Mouse (Mus musculus) erythroblast, embryonic 14.5 days (primary cell): ENCODE data around the gene Rec8. TPM values are rescaled to one million over a fixed set of nuclear protein-coding genes. Genes with fewer than 3 reads are reported as not detected.

ENCODE experiments used
- H3K27me3 ChIP-seq: 2 replicates; pipeline ENCODE4 v1.6.1; 2012; ENCODE audit warnings: inconsistent platforms; ENCODE audit not compliant: control insufficient read depth
- H3K36me3 ChIP-seq: 2 replicates; pipeline ENCODE4 v1.6.1; 2012; ENCODE audit warnings: mild to moderate bottlenecking, inconsistent platforms; ENCODE audit not compliant: control insufficient read depth
- H3K4me1 ChIP-seq: 2 replicates; pipeline ENCODE4 v1.6.1; 2012; ENCODE audit warnings: inconsistent platforms; ENCODE audit not compliant: control insufficient read depth
- H3K4me3 ChIP-seq: replicated peaks from 2 replicates; pipeline ENCODE3; 2012; ENCODE audit warnings: moderate library complexity, mild to moderate bottlenecking, inconsistent platforms
- H3K9me3 ChIP-seq: 2 replicates; pipeline ENCODE4 v1.6.1; 2012; ENCODE audit warnings: low read length, inconsistent platforms, mixed read lengths; ENCODE audit not compliant: control insufficient read depth
- GATA1 ChIP-seq: IDR thresholded peaks from 2 replicates; pipeline ENCODE4 v1.6.1; 2012; ENCODE audit warnings: low read length, inconsistent platforms, mixed read lengths
- TAL1 ChIP-seq: IDR thresholded peaks from 3 replicates; pipeline ENCODE4 v1.6.1; 2012; ENCODE audit warnings: low read length, inconsistent platforms, mixed read lengths
- polyA plus RNA-seq: library from polyadenylated mRNA; stranded (reverse); fragments of >175 nt; gene quantifications from 2 replicates; pipeline ENCODE4 v1.2.3, GENCODE M21; 2012

Gene Rec8
- polyA plus RNA-seq, 1 experiment, result 0.15 TPM

GRCm38 (mm10) chr14:55643060-55643907 is 25.4 kb downstream of the Rec8 start, which contains the start of gene Tm9sf1:
TSS of gene Tm9sf1 (minus strand) at chr14:55643806.
- H3K9me3 ChIP-seq, result no peaks in the 10 kb centered on the region
- peaks cover 65% of the 10 kb centered on the region for H3K4me1 ChIP-seq
- peak within 1 kb of the TSS; percentile 74 for H3K4me3 ChIP-seq
- peaks cover 65% of the 10 kb centered on the region for H3K36me3 ChIP-seq
- no peaks in the 10 kb centered on the region for H3K27me3 ChIP-seq
- no peak for TF ChIP-seq TAL1
- no peak for TF ChIP-seq GATA1

- H3K36me3 ChIP-seq, result peaks cover 54% of the 10 kb centered on the region
- TF ChIP-seq TAL1, result no peak
- no peak for TF ChIP-seq GATA1
- H3K4me3 ChIP-seq, result peak overlapping the region; percentile 74
- H3K27me3 ChIP-seq, result no peaks in the 10 kb centered on the region
- H3K4me1 ChIP-seq, result peaks cover 60% of the 10 kb centered on the region
- H3K9me3 ChIP-seq, result no peaks in the 10 kb centered on the region
These were observed 26.5 kb downstream of the Rec8 start for GRCm38 (mm10) chr14:55644261-55644888.

- Histone ChIP-seq H3K27me3 (peaks cover 3% of the 10 kb centered on the region; the same call in 1 of the 2 replicates), H3K36me3 (peaks cover 21% of the 10 kb centered on the region), H3K4me3 (no peak within 1 kb of the TSS), H3K9me3 (no peaks in the 10 kb centered on the region), H3K4me1 (peaks cover 21% of the 10 kb centered on the region)
- TF ChIP-seq TAL1 (no peak), GATA1 (no peak)
These were observed 32.0 kb downstream of the Rec8 start, which contains the start of gene Tssk4 for GRCm38 (mm10) chr14:55649884-55650283. TSS of gene Tssk4 (plus strand) at chr14:55650184.

GRCm38 (mm10) chr14:55651528-55651927 is 33.7 kb downstream of the Rec8 start:
- peaks cover 3% of the 10 kb centered on the region; the same call in 1 of the 2 replicates for H3K27me3 ChIP-seq
- no peak overlapping the region for H3K4me3 ChIP-seq
- peaks cover 10% of the 10 kb centered on the region for H3K36me3 ChIP-seq
- H3K9me3 ChIP-seq, result no peaks in the 10 kb centered on the region
- TF ChIP-seq TAL1, result no peak
- no peak for TF ChIP-seq GATA1
- H3K4me1 ChIP-seq, result peaks cover 8% of the 10 kb centered on the region; the same call in 1 of the 2 replicates

GRCm38 (mm10) chr14:55656935-55657334 is 39.1 kb downstream of the Rec8 start:
- Histone ChIP-seq H3K36me3 (peaks cover 27% of the 10 kb centered on the region), H3K4me3 (no peak overlapping the region), H3K4me1 (peaks cover 31% of the 10 kb centered on the region), H3K27me3 (no peaks in the 10 kb centered on the region), H3K9me3 (no peaks in the 10 kb centered on the region)
- TF ChIP-seq GATA1 (no peak), TAL1 (no peak)

GRCm38 (mm10) chr14:55658011-55658410 is 40.2 kb downstream of the Rec8 start:
- no peak overlapping the region for H3K4me3 ChIP-seq
- no peak for TF ChIP-seq TAL1
- TF ChIP-seq GATA1, result no peak
- no peaks in the 10 kb centered on the region for H3K9me3 ChIP-seq
- H3K36me3 ChIP-seq, result peaks cover 37% of the 10 kb centered on the region
- H3K4me1 ChIP-seq, result peaks cover 31% of the 10 kb centered on the region
- H3K27me3 ChIP-seq, result no peaks in the 10 kb centered on the region

- peaks cover 50% of the 10 kb centered on the region for H3K36me3 ChIP-seq
- TF ChIP-seq GATA1, result no peak
- no peak for TF ChIP-seq TAL1
- H3K9me3 ChIP-seq, result no peaks in the 10 kb centered on the region
- no peaks in the 10 kb centered on the region for H3K27me3 ChIP-seq
- peak within 1 kb of the TSS; percentile 85 for H3K4me3 ChIP-seq
- H3K4me1 ChIP-seq, result peaks cover 31% of the 10 kb centered on the region
These were observed 42.2 kb downstream of the Rec8 start, which contains the start of gene Mdp1 for GRCm38 (mm10) chr14:55659960-55660573. TSS of gene Mdp1 (minus strand) at chr14:55660508.

GRCm38 (mm10) chr14:55660636-55661035 is 42.8 kb downstream of the Rec8 start:
- Histone ChIP-seq H3K4me3 (peak overlapping the region; percentile 85), H3K27me3 (no peaks in the 10 kb centered on the region), H3K4me1 (peaks cover 31% of the 10 kb centered on the region), H3K36me3 (peaks cover 52% of the 10 kb centered on the region), H3K9me3 (no peaks in the 10 kb centered on the region)
- TF ChIP-seq GATA1, result no peak
- no peak for TF ChIP-seq TAL1

- Histone ChIP-seq H3K36me3 (peaks cover 49% of the 10 kb centered on the region), H3K27me3 (no peaks in the 10 kb centered on the region)
- no peak for TF ChIP-seq GATA1
These were observed 53.6 kb downstream of the Rec8 start for GRCm38 (mm10) chr14:55671486-55671832.

More at GRCm38 (mm10) chr14:55671486-55671832, 53.6 kb downstream of the Rec8 start:
- peak overlapping the region; percentile 97 for H3K4me3 ChIP-seq
- peaks cover 47% of the 10 kb centered on the region for H3K4me1 ChIP-seq
- no peaks in the 10 kb centered on the region for H3K9me3 ChIP-seq
